Mouse (Mus musculus): ENCODE data around the gene Snrk. TPM values are rescaled to one million over a fixed set of nuclear protein-coding genes. Genes with fewer than 3 reads are reported as not detected.

The Snrk gene
- total and polyA plus RNA-seq, 2 experiments from 2014 or later: 77.2 to 90.5 TPM

DNA sequence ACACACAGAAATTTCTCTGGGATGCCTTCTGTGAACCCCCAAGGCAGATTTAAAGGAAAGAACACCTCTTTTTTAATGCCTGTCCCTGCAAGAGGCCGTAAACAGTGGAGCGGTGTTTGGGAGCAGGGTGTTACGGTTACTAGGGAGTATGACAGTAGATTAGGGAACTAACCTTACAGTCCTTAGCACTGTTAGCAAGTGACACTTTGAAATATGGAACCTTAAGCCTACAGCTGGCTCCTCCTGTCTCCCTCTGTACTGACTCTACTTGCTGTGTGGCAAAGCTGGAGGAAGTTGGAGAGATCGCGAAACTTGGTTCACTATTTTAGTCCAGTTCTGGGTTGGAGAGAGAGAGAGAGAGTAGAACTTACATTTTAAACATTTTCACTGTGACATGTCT, 5.0 kb downstream of the Snrk start:
- Histone ChIP-seq H3K27me3 (ENCODE audit: insufficient read depth, low read length) (no peaks in the 10 kb centered on the region), H3K4me3 (ENCODE audit: low read depth, low read length) (no peak overlapping the region), H3K36me3 (ENCODE audit: insufficient read depth, low read length) (0 out of 2 replicates have a peak, but pooled peaks cover 4% of the 10 kb centered on the region), H3K4me1 (ENCODE audit: insufficient read depth, low read length) (no peaks in the 10 kb centered on the region), H3K9me3 (ENCODE audit: low read length) (no peaks in the 10 kb centered on the region), H3K4me2 (ENCODE audit: low read depth, low read length, poor library complexity, severe bottlenecking) (no peak overlapping the region), H3K9ac (replicated peaks; ENCODE audit: low read length, poor library complexity, severe bottlenecking) (no peak overlapping the region), H3K27ac (ENCODE audit: low read depth, low read length) (no peak overlapping the region)
- ATAC-seq (ENCODE audit: low FRiP score): no peak
- no peak for TF ChIP-seq CTCF (IDR thresholded peaks at IDR 0.05)
- WGBS: 91% methylated on average over 5 of the region's 5 CpGs
- DNase-seq (ENCODE audit: low spot score): no peak

- ATAC-seq (ENCODE audit: low FRiP score) (no peak), DNase-seq (ENCODE audit: low spot score) (no peak)
- Histone ChIP-seq H3K4me3 (ENCODE audit: low read depth, low read length) (no peak overlapping the region), H3K4me2 (ENCODE audit: low read depth, low read length, poor library complexity, severe bottlenecking) (no peak overlapping the region), H3K4me1 (ENCODE audit: insufficient read depth, low read length) (no peaks in the 10 kb centered on the region), H3K27ac (ENCODE audit: low read depth, low read length) (no peak overlapping the region), H3K9me3 (ENCODE audit: low read length) (no peaks in the 10 kb centered on the region), H3K27me3 (ENCODE audit: insufficient read depth, low read length) (no peaks in the 10 kb centered on the region), H3K9ac (replicated peaks; ENCODE audit: low read length, poor library complexity, severe bottlenecking) (no peak overlapping the region), H3K36me3 (ENCODE audit: insufficient read depth, low read length) (0 out of 2 replicates have a peak, but pooled peaks cover 4% of the 10 kb centered on the region)
- no peak for TF ChIP-seq CTCF (IDR thresholded peaks at IDR 0.05)
- WGBS: 75% methylated on average over 5 of the region's 5 CpGs
Measured at GRCm38 (mm10) chr9:122123181-122123580, 6.1 kb downstream of the Snrk start.

DNA sequence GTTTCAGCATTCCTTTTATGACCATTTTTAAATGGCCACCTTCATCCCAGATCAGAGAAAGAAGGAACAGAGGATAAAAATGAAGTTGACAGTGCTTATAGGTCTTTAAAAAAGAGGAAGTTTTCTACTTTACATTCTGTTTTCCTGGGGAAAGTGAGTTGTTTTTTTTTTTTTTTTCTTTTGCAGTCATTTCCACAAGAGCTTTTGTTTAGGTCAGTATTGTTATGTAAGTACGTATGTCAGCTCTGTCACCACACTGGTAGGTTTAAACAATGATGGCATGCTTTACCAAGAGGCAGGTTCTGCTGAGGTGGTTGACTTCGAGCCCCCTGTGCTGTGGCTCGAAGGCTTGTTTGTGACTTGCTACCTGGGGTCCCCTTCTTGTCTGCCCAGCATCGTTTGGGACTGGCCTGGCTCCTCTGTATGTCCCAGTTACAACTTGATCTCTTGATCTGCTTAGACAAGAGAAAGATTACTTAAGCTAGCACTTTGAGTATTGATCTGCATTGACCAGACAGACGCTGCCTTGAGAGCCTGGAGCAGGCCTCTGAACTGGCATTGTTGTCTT, 8.7 kb downstream of the Snrk start:
- Histone ChIP-seq H3K4me1 (ENCODE audit: insufficient read depth, low read length) (0 out of 2 replicates have a peak, but pooled peaks cover 3% of the 10 kb centered on the region), H3K36me3 (ENCODE audit: insufficient read depth, low read length) (0 out of 2 replicates have a peak, but pooled peaks cover under 1% of the 10 kb centered on the region), H3K27ac (ENCODE audit: low read depth, low read length) (no peak overlapping the region), H3K9ac (replicated peaks; ENCODE audit: low read length, poor library complexity, severe bottlenecking) (no peak overlapping the region), H3K27me3 (ENCODE audit: insufficient read depth, low read length) (no peaks in the 10 kb centered on the region), H3K4me2 (ENCODE audit: low read depth, low read length, poor library complexity, severe bottlenecking) (no peak overlapping the region), H3K9me3 (ENCODE audit: low read length) (no peaks in the 10 kb centered on the region), H3K4me3 (ENCODE audit: low read depth, low read length) (no peak overlapping the region)
- no peak for TF ChIP-seq CTCF (IDR thresholded peaks at IDR 0.05)
- DNase-seq (ENCODE audit: low spot score) (no peak), ATAC-seq (ENCODE audit: low FRiP score) (no peak)
- WGBS: 31% methylated on average over 5 of the region's 5 CpGs

GRCm38 (mm10) chr9:122126790-122127189, 9.7 kb downstream of the Snrk start:
- H3K9me3 ChIP-seq (ENCODE audit: low read length): no peaks in the 10 kb centered on the region
- 69% methylated on average over 8 of the region's 8 CpGs for WGBS
- no peak for TF ChIP-seq CTCF (IDR thresholded peaks at IDR 0.05)
- ATAC-seq (ENCODE audit: low FRiP score): no peak
- H3K4me1 ChIP-seq (ENCODE audit: insufficient read depth, low read length): 0 out of 2 replicates have a peak, but pooled peaks cover 3% of the 10 kb centered on the region
- DNase-seq (ENCODE audit: low spot score): no peak
- no peak overlapping the region for H3K9ac ChIP-seq (replicated peaks; ENCODE audit: low read length, poor library complexity, severe bottlenecking)
- H3K4me2 ChIP-seq (ENCODE audit: low read depth, low read length, poor library complexity, severe bottlenecking): no peak overlapping the region
- H3K27me3 ChIP-seq (ENCODE audit: insufficient read depth, low read length): no peaks in the 10 kb centered on the region
- H3K4me3 ChIP-seq (ENCODE audit: low read depth, low read length): no peak overlapping the region
- H3K36me3 ChIP-seq (ENCODE audit: insufficient read depth, low read length): no peaks in the 10 kb centered on the region
- no peak overlapping the region for H3K27ac ChIP-seq (ENCODE audit: low read depth, low read length)

DNA sequence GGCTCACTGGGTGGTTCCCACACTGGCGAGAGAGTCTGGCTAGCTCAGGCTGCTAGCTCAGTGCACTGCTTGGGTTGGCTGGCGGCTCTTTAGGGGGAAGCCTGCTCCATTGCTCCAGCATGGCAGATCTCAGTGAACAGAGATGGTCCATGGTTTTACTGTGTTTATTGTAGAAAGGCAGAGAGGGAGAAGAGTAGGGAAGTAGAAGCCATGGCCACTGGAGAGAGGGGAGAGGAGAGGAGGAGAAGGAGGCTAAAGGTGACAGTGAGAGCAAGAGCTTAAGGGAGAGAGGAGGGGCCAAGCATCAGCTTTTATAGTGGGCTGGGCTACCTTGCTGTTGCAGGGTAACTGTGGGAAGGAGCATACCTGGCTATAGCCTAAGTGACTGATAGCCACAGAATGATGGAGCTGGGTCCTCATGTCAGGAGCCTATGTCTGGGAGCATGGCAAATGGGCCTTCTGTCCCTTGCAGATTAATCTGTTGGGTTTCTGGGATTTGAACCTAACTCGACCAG, 10.3 kb downstream of the Snrk start:
- H3K27me3 ChIP-seq (ENCODE audit: insufficient read depth, low read length): no peaks in the 10 kb centered on the region
- no peak for TF ChIP-seq CTCF (IDR thresholded peaks at IDR 0.05)
- ATAC-seq (ENCODE audit: low FRiP score): no peak
- 47% methylated on average over 3 of the region's 3 CpGs for WGBS
- H3K9me3 ChIP-seq (ENCODE audit: low read length): no peaks in the 10 kb centered on the region
- H3K9ac ChIP-seq (replicated peaks; ENCODE audit: low read length, poor library complexity, severe bottlenecking): no peak overlapping the region
- no peak overlapping the region for H3K27ac ChIP-seq (ENCODE audit: low read depth, low read length)
- H3K4me3 ChIP-seq (ENCODE audit: low read depth, low read length): no peak overlapping the region
- H3K4me1 ChIP-seq (ENCODE audit: insufficient read depth, low read length): 0 out of 2 replicates have a peak, but pooled peaks cover 3% of the 10 kb centered on the region
- H3K4me2 ChIP-seq (ENCODE audit: low read depth, low read length, poor library complexity, severe bottlenecking): no peak overlapping the region
- H3K36me3 ChIP-seq (ENCODE audit: insufficient read depth, low read length): 0 out of 2 replicates have a peak, but pooled peaks cover 5% of the 10 kb centered on the region
- no peak for DNase-seq (ENCODE audit: low spot score)

DNA sequence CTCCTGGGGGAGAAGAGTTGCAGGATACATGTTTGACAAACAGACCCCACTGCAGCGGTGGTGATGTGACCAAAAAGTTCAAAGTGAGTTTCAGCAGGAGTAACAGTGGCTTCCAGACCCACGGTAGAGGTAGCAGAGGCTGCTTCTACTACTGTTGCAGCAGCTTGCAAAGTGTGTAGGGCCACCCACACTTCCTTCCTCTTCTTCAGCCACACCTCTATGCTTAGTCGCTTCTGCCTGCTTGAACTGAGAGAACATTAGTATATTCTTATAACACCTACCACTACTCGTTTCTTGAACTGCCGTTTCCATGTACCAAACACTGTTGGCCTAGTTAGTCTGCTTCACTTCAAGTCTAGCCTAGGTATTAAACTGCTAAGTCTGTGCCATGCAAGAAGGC, 11.6 kb downstream of the Snrk start:
- Histone ChIP-seq H3K4me2 (ENCODE audit: low read depth, low read length, poor library complexity, severe bottlenecking) (no peak overlapping the region), H3K4me1 (ENCODE audit: insufficient read depth, low read length) (0 out of 2 replicates have a peak, but pooled peaks cover 3% of the 10 kb centered on the region), H3K36me3 (ENCODE audit: insufficient read depth, low read length) (0 out of 2 replicates have a peak, but pooled peaks cover 5% of the 10 kb centered on the region), H3K9ac (replicated peaks; ENCODE audit: low read length, poor library complexity, severe bottlenecking) (no peak overlapping the region), H3K9me3 (ENCODE audit: low read length) (no peaks in the 10 kb centered on the region), H3K27ac (ENCODE audit: low read depth, low read length) (no peak overlapping the region), H3K4me3 (ENCODE audit: low read depth, low read length) (no peak overlapping the region), H3K27me3 (ENCODE audit: insufficient read depth, low read length) (no peaks in the 10 kb centered on the region)
- WGBS: 83% methylated on average over 5 of the region's 5 CpGs
- DNase-seq (ENCODE audit: low spot score) (no peak), ATAC-seq (ENCODE audit: low FRiP score) (no peak)
- TF ChIP-seq CTCF (IDR thresholded peaks at IDR 0.05): no peak
